Mouse (Mus musculus) brown adipose tissue, adult 24 weeks (tissue): Measurements from ENCODE around the gene Slc25a26. TPM values are rescaled to one million over a fixed set of nuclear protein-coding genes. Genes with fewer than 3 reads are reported as not detected.

Source experiments
- H3K27ac ChIP-seq: fragments of 200-500 bp; replicated peaks from 2 replicates; pipeline ENCODE4 v1.5.1; 2012; ENCODE audit warnings: low read depth, mild to moderate bottlenecking, low read length
- H3K4me1 ChIP-seq: fragments of 200-500 bp; 2 replicates; pipeline ENCODE4 v1.6.1; 2012; ENCODE audit warnings: low read length, mixed read lengths; ENCODE audit not compliant: control insufficient read depth, insufficient read depth, insufficient read length
- H3K4me3 ChIP-seq: fragments of 200-500 bp; 2 replicates; pipeline ENCODE4 v1.5.1; 2012; ENCODE audit warnings: low read depth, mild to moderate bottlenecking, low read length, moderate library complexity; ENCODE audit not compliant: insufficient read depth
- polyA plus RNA-seq: library from polyadenylated mRNA; stranded (reverse); fragments of >200 nt; gene quantifications from 2 replicates; pipeline ENCODE4 v1.2.4, GENCODE M21; 2012; ENCODE audit not compliant: missing spikeins, insufficient read depth, insufficient read length

Slc25a26 gene
- polyA plus RNA-seq, 1 experiment: 21.4 TPM

DNA sequence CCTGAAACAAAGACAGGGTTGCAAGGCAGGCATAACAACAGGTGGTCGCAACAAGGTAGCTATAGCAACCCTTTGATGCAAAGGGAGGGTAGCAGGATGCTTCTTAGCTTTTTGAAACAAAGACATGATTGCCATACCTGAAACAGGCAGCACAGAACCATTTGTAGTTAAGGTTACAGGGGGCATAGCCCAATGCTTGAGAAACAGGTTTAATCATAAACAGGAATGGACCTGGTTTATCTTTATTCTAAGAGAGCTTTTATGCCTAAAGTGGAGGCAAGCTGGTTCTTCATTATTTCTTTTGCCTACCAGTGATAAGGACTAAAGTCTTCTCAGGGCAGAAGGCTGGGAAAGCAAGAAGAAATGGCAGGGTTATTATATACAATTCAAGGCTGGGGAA lies 149.5 kb downstream of the Slc25a26 start:
- peaks cover 31% of the 10 kb centered on the region for H3K4me1 ChIP-seq
- H3K4me3 ChIP-seq: no peak overlapping the region
- H3K27ac ChIP-seq: no peak overlapping the region

DNA sequence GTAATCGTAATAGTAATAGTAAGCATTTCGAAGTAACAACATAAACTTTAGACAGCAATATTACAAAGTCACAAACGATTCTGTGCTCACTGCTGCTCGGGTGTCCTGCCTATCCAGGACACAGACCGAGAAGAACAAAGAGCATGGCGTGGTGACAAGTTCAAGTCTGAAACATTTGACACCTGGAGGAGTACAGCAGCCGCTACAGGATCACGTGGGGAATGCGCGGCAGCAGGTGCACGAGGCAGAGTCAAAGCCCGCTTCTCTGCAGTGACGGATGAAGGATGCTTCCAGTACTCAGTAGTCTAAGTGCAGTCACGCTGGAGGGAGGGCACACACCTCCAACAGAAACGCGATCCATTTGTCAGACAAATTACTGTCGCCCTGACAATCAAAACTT lies 151.4 kb downstream of the Slc25a26 start:
- Histone ChIP-seq H3K4me1 (peaks cover 25% of the 10 kb centered on the region), H3K4me3 (no peak overlapping the region), H3K27ac (no peak overlapping the region)

DNA sequence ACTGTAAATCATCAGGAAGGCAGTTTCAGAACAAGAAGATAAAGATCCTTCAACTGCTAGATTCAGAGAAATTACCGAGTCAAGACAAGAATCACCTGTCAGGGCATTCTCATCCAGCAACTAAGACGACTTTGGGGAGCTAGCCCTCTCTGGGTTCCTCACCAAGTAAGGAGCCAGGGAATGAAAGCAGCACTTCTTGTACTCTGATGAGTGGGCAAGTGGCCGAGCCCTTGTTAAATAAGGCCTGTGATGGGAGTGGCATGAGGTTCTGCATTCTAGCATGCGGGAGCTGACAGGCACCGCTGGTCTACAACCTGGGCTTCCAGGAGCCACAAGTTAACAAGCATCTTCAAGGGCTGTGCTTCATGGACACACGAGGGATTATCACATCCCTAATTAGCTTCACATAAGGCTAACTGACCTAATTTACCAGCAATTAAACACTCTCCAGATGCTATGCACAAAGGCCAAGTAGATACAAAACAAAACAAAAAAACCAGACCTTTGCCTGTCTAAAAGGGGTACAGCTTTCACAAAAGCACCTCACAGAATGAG lies 152.6 kb downstream of the Slc25a26 start:
- H3K27ac ChIP-seq: no peak overlapping the region
- no peak overlapping the region for H3K4me3 ChIP-seq
- H3K4me1 ChIP-seq: peaks cover 24% of the 10 kb centered on the region

DNA sequence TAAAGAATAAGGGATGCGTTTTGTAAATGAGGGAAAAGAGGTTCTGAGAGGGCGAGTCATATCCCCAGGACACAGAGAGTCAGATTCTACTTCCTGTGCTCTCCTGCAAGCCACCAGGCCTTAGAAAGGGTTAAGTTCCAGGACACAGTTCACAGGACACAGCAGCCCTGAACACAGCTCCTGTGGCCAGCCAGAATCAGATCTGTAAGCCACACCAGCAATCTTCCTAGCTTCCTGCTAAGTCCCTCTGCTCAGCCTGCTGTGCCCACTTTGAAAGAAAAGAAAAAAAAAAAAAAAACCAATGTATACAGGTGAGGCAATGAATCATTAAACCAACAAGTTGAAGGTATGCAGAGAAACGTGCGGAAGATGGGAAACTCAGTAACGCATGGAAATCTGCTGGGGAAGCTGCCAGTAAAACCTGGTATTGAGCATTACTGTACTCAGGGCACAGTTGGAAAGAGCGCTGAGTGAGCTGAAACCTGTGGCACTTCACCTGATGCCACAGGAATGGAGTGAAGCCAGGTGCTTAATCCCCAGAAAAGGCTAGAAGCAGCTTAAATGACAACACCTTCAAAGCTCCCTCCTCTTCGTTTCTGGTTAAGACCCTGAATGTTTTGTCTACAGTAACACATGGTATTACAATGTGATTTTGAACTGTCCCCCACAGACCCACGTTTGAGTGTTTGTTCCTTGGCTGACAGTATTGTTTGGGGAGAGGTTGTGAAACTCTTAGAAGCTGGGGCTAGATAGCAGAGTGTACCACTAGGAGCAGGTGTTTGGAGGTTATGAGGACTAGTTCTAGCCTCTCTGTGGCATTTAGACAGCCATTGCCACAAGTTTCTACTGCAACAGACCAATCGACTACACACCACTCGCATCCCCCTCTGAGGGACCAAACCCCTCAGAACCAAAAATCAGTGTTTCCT lies 153.5 kb downstream of the Slc25a26 start:
- no peak overlapping the region for H3K27ac ChIP-seq
- no peak overlapping the region for H3K4me3 ChIP-seq
- H3K4me1 ChIP-seq: peaks cover 19% of the 10 kb centered on the region

Other genes starting within 250 kb of the Slc25a26 start
- 3.3 and 4.5 TPM in 2 replicates for gene Magi1, start 216.4 kb upstream of the Slc25a26 start, polyA plus RNA-seq
- 23.3 and 47.0 TPM in 2 replicates for gene Lrig1, start 199.8 kb downstream of the Slc25a26 start, polyA plus RNA-seq